Mouse (Mus musculus): ENCODE measurements around the gene Ush1g.

Ush1g gene

DNA sequence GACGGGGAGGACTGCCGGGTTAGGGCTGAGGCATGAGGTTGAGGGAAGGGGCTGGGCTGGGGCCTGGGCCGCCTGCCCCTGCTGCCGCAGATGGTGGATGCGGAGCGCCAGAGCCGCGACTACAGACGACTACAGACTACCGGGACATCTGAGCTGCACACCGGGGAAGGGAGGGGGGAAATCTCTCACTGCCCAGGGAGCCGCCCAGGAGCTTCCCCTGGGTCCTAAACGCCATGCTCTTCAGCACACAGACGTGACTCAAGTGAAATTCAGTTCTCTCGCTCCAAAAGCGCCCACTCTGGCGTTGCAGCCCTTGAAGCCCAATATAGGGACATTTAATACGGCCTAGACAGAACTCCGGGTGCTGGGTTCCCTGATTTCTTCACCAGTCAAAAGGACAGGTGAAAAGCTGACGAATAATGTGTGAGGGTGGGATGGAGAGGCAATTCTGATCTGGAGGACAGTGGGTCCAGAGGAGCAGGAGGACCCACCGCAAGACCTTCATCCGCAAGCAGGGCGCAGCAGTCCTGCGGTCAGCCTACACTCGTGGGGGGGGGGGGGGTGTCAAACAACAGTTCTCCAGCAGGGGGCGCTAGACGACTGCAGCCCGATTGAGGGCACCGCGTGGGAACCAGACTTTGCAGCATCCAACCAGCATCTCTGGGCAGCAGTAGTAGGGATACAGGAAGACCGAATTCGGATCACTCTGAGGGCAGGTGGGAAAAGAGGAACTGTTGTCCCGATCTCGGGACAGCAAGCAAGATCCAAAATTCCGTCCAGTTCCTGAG is at the start of gene Ush1g:
Gene Ush1g (minus strand): TSS at position 136 of the 788 bp plus-strand sequence.
- DNase-seq = peak; percentile 57

GRCm38 (mm10) chr11:115371354-115371753 is 49.5 kb upstream of the Ush1g start:
- no peak for DNase-seq

DNA sequence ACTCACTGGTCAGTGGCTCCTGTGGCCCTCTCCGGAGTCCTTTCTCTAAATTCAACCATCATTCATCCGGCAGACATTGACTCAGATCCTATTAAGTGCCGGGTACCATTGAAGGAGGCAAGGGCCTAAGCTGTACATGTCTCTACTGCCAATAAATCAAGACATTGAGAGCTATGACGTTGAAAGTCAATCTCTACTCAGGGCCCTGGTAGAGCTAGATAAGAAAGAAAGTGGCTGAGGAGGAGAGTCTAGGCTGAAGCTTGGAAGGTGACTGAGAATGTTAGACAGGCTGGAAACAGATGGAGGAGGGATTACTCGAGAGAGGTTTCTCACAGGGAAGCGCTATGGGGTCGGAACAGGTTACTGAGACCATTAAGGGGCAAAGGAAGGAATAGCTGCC is 48.5 kb upstream of the Ush1g start:
- DNase-seq = no peak

- peak; percentile 90 for DNase-seq
These were observed 45.6 kb upstream of the Ush1g start, which contains the start of gene Hid1 for GRCm38 (mm10) chr11:115367395-115367944. Gene Hid1, minus strand, starts transcription at chr11:115367756.

- peak; percentile 65 for DNase-seq
These were observed 45.0 kb upstream of the Ush1g start for GRCm38 (mm10) chr11:115366706-115367394.

GRCm38 (mm10) chr11:115366039-115366705 is 44.3 kb upstream of the Ush1g start:
- peak; percentile 45 for DNase-seq

DNA sequence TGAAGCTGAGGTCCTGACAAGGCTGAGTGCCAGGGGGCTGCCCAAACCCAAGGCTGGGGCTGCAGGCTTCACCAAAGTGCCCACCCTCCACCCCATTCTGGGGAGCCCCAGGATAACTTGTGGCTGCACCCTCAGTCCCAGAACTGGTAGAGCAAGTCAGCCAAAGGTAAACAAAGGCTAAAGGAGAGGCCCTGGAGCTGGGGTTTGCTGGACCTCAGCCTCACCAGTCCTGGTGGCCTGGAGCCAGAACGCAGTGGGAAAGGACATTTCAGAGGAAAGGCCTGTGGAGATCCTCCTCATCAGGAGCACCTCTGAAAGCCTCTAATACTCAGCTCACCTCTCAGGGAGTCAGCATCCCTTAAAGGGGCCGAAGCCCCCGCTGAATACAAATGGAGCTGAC is 42.3 kb upstream of the Ush1g start:
- DNase-seq = no peak

- DNase-seq = no peak
These were observed 37.9 kb upstream of the Ush1g start for GRCm38 (mm10) chr11:115359726-115360125.

- DNase-seq = no peak
These were observed 37.5 kb upstream of the Ush1g start for GRCm38 (mm10) chr11:115359293-115359692.

DNA sequence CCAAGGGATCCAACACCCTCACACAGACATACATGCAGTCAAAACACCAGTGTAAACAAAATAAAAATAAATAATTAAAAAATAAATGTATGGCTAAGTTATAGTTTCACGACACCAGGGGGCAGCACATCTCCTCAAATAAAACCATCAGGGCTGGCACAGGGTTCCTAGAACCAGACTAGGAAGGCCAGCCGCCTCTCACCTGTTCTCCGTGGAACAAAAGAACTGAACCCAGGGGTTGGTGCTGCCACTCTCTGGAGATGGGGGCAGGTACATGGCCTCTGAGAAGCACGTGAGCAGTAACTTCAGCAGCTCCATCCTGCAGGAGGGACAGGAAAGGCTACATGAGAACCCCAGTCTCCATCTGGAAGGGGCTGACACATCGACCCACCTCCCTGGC is 36.6 kb upstream of the Ush1g start:
- DNase-seq = peak; percentile 88

DNA sequence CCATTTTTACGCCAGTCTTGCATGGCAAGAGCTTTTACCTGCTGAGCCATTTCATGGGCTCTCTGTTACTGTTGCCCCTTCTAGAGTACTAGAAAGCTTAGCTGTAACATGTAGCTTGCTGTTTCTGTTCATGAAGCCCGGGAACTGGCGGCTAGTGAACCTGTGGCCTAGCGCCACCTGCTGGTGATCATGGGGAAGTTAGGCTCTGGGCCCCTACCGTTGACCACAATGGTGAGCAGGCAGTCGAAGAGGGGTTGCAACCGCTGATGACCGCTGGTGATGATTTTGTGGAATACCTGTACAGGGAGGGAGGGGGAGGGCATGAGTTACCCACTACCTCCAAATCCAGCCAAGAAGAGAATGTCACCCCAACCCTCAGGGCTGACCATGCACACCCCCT is 32.3 kb upstream of the Ush1g start:
- DNase-seq = peak; percentile 71

GRCm38 (mm10) chr11:115353375-115353774 is 31.5 kb upstream of the Ush1g start:
- DNase-seq = no peak

GRCm38 (mm10) chr11:115349976-115350375 is 28.1 kb upstream of the Ush1g start:
- DNase-seq = no peak

DNA sequence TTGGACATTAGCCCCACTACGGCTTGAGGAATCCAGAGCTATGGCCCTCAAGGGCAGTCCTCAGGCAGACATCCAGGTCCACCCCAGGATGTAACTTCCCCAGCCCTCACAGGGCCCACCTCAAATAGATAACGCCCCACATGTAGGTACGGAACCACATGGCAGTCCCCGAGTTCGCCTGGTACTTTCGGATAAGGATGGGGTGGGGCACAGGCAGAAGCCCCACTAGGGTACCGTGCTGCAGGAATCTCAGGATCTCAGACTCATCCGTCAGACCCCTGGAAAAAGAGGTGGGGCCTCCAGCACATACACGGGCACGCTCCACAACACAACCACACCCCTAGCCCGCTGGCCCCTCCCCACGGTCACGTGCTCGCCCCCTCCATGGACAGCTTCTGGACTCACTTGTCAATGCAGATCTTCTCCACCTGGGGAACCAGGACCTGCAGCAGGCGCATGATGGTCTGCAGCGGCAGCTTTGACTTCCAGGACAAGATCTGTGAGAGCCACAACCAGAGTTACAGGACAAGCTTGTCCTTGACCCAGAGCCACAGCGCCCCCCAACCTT is 26.9 kb upstream of the Ush1g start:
- no peak for DNase-seq

DNA sequence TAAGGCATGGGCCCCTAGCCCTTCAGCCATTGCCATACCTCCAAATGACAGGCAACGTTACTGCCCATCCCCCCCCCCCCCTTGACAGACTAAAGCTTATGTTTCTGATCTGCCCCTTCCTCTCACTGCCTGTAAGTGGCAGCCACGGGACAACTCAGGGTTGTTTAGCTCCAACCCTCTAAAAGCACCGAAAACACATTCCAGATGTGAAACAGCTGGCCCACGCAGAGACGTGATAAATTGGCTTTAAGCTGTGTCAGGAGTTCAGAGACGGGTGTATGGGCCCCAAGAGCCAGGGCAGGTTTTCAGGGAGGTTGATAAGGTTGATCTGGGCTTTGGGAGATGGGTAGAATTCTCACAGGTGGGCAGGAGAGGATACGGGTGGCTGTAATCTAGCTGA is 23.7 kb upstream of the Ush1g start:
- DNase-seq = no peak

DNA sequence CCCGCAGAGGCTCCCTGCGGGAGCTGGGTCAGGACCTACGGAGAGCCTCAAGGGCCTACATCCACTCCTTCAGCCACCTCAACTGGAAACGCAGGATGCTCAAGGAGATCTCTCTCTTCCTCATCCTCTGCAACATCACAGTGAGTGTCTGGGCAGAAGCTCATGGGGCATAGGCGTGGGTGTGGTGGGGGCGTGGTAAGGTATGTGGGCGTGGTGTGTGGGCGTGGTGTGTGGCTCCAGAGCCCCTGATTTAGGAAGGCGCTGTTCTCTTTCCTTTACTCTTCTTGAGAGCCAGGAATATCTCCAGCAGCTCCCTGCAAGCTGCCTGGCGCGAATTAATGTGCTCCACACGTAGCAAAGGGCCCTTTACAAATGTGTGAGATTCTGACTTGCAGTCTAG is 23.1 kb upstream of the Ush1g start:
- no peak for DNase-seq

DNA sequence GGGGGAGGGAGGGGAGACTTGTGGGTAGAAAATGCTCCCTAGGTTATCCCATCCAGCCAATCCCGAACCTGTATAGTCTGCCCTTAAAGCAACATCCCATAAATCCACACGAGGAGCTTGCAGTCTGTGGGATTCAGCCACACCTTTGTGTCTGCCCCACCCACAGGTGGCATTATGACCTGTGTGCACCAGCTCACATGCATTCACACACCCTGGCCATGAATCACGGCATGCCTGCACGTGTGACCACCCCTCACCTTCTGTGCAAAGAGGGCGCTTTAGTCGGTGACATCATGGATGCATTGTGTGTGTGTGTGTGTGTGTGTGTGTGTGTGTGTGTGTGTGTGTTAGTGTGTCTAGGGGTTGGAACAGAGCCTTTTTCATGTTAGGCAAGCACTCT is 20.0 kb upstream of the Ush1g start:
- DNase-seq = no peak

GRCm38 (mm10) chr11:115341246-115341645 is 19.4 kb upstream of the Ush1g start:
- no peak for DNase-seq

- no peak for DNase-seq
These were observed 16.0 kb upstream of the Ush1g start for GRCm38 (mm10) chr11:115337826-115338225.

DNA sequence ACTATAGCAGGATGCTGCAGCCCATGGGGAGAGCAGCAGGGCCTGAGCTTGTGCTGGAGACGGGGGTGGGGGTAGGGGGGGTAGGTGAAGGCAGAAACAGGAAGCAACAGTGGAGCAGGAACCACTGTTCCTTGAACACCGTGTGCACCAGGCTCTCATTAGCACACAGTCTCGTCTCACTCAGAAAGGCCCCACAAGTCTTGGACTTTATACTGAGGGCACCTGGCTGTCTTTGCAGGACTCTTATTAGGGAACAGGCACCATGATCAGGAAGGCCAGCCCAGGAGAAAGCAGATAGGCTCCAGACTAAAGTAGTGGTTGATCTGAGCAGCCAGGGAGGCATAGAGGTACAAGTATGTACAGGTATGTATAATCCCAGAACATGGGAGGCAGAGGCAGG is 15.5 kb upstream of the Ush1g start:
- no peak for DNase-seq

DNA sequence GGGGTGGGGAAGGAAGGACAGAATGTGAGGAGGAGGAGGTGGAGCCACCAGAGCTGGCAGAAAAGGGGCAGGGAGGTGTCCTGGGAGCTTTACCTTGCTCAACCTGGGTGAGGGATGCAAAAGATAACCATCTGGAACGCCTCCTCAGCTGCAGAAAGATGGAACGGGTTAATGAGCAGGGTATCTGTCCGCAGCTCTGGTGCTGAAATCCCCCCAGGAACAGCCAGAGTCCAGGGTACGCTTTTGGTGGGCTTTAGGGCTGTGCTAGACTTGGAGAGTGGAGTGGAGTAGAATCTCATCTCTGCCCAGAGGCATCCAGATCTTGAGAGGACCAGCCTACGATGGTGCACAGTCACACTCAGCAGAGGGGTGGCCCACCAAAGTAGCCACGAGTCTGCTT is 14.3 kb upstream of the Ush1g start:
- DNase-seq = no peak

DNA sequence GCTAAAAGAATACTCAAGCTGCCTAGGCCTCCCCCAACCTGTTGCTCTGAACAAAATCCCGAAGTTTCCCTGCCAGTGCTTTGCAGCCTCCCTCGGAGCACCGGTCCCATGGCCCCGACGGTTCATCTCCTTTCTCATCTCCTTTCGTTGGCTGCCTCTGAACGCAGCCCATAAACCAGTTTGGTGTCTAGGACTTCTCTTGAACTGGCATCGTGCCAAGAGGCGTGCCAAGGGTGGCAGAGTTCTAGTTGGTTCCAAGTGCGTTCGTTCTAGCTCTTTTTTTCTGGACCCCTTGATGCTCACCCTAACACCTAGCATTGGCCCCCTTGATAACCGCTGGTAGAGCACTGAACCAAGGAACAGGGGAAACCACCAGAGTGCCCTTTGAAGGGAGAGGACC is 13.4 kb upstream of the Ush1g start:
- no peak for DNase-seq

DNA sequence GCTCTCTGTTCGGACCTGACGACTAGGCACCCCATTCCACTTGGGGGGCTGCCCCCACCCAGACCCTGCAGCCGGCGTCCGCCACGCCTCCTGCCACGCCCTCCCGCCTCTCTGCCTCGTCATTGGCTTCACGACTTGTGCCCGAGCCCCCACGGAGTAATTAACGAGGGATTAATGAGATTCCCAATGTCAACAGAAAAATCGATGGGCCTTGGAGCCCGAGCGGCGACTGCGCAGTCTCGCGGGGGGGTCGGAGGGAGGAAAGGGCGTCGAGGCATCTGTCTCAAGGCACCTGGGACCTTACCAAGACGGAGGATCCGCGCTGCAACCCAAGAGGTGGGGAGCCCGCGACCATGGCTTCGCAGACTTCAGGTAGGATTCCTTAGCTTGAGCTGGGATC is 12.7 kb upstream of the Ush1g start, which contains the start of gene Otop3:
Gene Otop3 (plus strand): TSS at position 201 of the 400 bp plus-strand sequence.
- no peak for DNase-seq
